Mouse (Mus musculus) embryonic fibroblast, embryonic 13.5 days (primary cell): ENCODE measurements around the gene App.

Experiments used
- CTCF ChIP-seq: IDR thresholded peaks from 2 replicates; pipeline ENCODE4 v1.5.1; 2011; ENCODE audit warnings: mild to moderate bottlenecking, control low read depth, low read length, moderate library complexity, borderline replicate concordance; ENCODE audit not compliant: insufficient read depth
- POLR2A ChIP-seq: IDR thresholded peaks from 2 replicates; pipeline ENCODE4 v1.6.1; 2011; ENCODE audit warnings: low read depth, mild to moderate bottlenecking, control low read depth, low read length, moderate library complexity

- TF ChIP-seq CTCF (no peak), POLR2A (no peak)
These were observed 102.3 kb downstream of the App start for GRCm38 (mm10) chr16:85071248-85071647.
